Mouse (Mus musculus) mammary gland, adult 2 months (tissue): Measurements from ENCODE around the gene 5530401A14Rik. TPM values are rescaled to one million over a fixed set of nuclear protein-coding genes. Genes with fewer than 3 reads are reported as not detected.

Source experiments
- polyA plus RNA-seq: library from polyadenylated mRNA; depleted of rRNA; stranded (reverse); fragments of >200 nt; gene quantifications from 2 replicates; pipeline ENCODE4 v1.2.3, GENCODE M21; 2012; ENCODE audit warnings: low replicate concordance; rRNA removed

Gene 5530401A14Rik
- polyA plus RNA-seq, result not detected in 2 replicates

GRCm38 (mm10) chr11:81860250-81860972 lies at the start of gene 5530401A14Rik:
5530401A14Rik (plus strand) TSS chr11:81860673.

Other genes starting within 250 kb of the 5530401A14Rik start
- 0.29 and 0.50 TPM in 2 replicates for gene Asic2, start 107.8 kb downstream of the 5530401A14Rik start, polyA plus RNA-seq
- gene Ccl2, start 174.9 kb downstream of the 5530401A14Rik start, polyA plus RNA-seq, result 8.1 and 8.5 TPM in 2 replicates
- gene Gm17268, start 177.9 kb downstream of the 5530401A14Rik start, polyA plus RNA-seq, result not detected in 2 replicates
- gene Ccl7, start 185.0 kb downstream of the 5530401A14Rik start, polyA plus RNA-seq, result 2.1 and 4.1 TPM in 2 replicates
- gene Ccl11, start 197.2 kb downstream of the 5530401A14Rik start, polyA plus RNA-seq, result 30.9 and 79.1 TPM in 2 replicates
- gene Ccl12, start 241.2 kb downstream of the 5530401A14Rik start, polyA plus RNA-seq, result 6.0 and 7.0 TPM in 2 replicates